Mouse (Mus musculus): ENCODE measurements around the gene Lrrc15. TPM values are rescaled to one million over a fixed set of nuclear protein-coding genes. Genes with fewer than 3 reads are reported as not detected.

Lrrc15 gene
- polyA plus RNA-seq, 1 experiment from 2014 or later, result 1.8 TPM

GRCm38 (mm10) chr16:30273065-30273464 is 10.0 kb downstream of the Lrrc15 start:
- H3K36me3 ChIP-seq, result no peaks in the 10 kb centered on the region
- no peaks in the 10 kb centered on the region for H3K9me3 ChIP-seq
- H3K4me1 ChIP-seq, result peaks cover 33% of the 10 kb centered on the region
- H3K27ac ChIP-seq, result no peak overlapping the region
- H3K4me2 ChIP-seq, result no peak overlapping the region
- WGBS, result 93% methylated on average over 8 of the region's 8 CpGs
- no peak overlapping the region for H3K4me3 ChIP-seq
- no peak for ATAC-seq (ENCODE audit: insufficient number of reproducible peaks, low FRiP score, low TSS enrichment, low read depth)
- no peak overlapping the region for H3K9ac ChIP-seq
- no peaks in the 10 kb centered on the region for H3K27me3 ChIP-seq

- H3K27ac ChIP-seq, result peak overlapping the region; percentile 88
- no peak overlapping the region for H3K4me3 ChIP-seq
- H3K9ac ChIP-seq, result no peak overlapping the region
- H3K4me2 ChIP-seq, result no peak overlapping the region
- H3K9me3 ChIP-seq, result no peaks in the 10 kb centered on the region
- 45% methylated on average over 6 of the region's 6 CpGs for WGBS
- no peaks in the 10 kb centered on the region for H3K36me3 ChIP-seq
- ATAC-seq (ENCODE audit: insufficient number of reproducible peaks, low FRiP score, low TSS enrichment, low read depth), result no peak
- H3K4me1 ChIP-seq, result peaks cover 32% of the 10 kb centered on the region
- no peaks in the 10 kb centered on the region for H3K27me3 ChIP-seq
Observed at GRCm38 (mm10) chr16:30271941-30272595, 11.0 kb downstream of the Lrrc15 start.

- H3K4me2 ChIP-seq, result no peak overlapping the region
- H3K27ac ChIP-seq, result peak overlapping the region; percentile 88
- no peaks in the 10 kb centered on the region for H3K36me3 ChIP-seq
- no peak overlapping the region for H3K9ac ChIP-seq
- no peaks in the 10 kb centered on the region for H3K27me3 ChIP-seq
- peaks cover 32% of the 10 kb centered on the region for H3K4me1 ChIP-seq
- WGBS, result 35% methylated on average over 8 of the region's 8 CpGs
- no peak overlapping the region for H3K4me3 ChIP-seq
- H3K9me3 ChIP-seq, result no peaks in the 10 kb centered on the region
- ATAC-seq (ENCODE audit: insufficient number of reproducible peaks, low FRiP score, low TSS enrichment, low read depth), result peak; percentile 67; the same call in 1 of the 2 replicates
Observed at GRCm38 (mm10) chr16:30271223-30271761, 11.8 kb downstream of the Lrrc15 start.

GRCm38 (mm10) chr16:30267359-30267758 is 15.7 kb downstream of the Lrrc15 start, which contains the start of gene Cpn2:
Gene Cpn2, minus strand, starts transcription at chr16:30267499.
- 66% methylated on average over 5 of the region's 5 CpGs for WGBS
- no peaks in the 10 kb centered on the region for H3K27me3 ChIP-seq
- no peaks in the 10 kb centered on the region for H3K9me3 ChIP-seq
- no peak for ATAC-seq (ENCODE audit: insufficient number of reproducible peaks, low FRiP score, low TSS enrichment, low read depth)
- no peak within 1 kb of the TSS for H3K9ac ChIP-seq
- H3K27ac ChIP-seq, result no peak within 1 kb of the TSS
- H3K4me3 ChIP-seq, result no peak within 1 kb of the TSS
- no peaks in the 10 kb centered on the region for H3K36me3 ChIP-seq
- H3K4me1 ChIP-seq, result peaks cover 24% of the 10 kb centered on the region
- H3K4me2 ChIP-seq, result no peak within 1 kb of the TSS

GRCm38 (mm10) chr16:30266561-30266960 is 16.5 kb downstream of the Lrrc15 start:
- Histone ChIP-seq H3K9me3 (no peaks in the 10 kb centered on the region), H3K36me3 (no peaks in the 10 kb centered on the region), H3K4me2 (no peak overlapping the region), H3K27ac (no peak overlapping the region), H3K4me3 (no peak overlapping the region), H3K27me3 (no peaks in the 10 kb centered on the region), H3K9ac (no peak overlapping the region), H3K4me1 (peaks cover 16% of the 10 kb centered on the region)
- 76% methylated on average over 5 of the region's 5 CpGs for WGBS
- no peak for ATAC-seq (ENCODE audit: insufficient number of reproducible peaks, low FRiP score, low TSS enrichment, low read depth)

- 65% methylated on average over 4 of the region's 4 CpGs for WGBS
- Histone ChIP-seq H3K27me3 (no peaks in the 10 kb centered on the region), H3K4me1 (0 out of 2 replicates have a peak, but pooled peaks cover 7% of the 10 kb centered on the region), H3K27ac (no peak overlapping the region), H3K9me3 (no peaks in the 10 kb centered on the region), H3K9ac (no peak overlapping the region), H3K4me2 (no peak overlapping the region), H3K36me3 (no peaks in the 10 kb centered on the region), H3K4me3 (no peak overlapping the region)
- ATAC-seq (ENCODE audit: insufficient number of reproducible peaks, low FRiP score, low TSS enrichment, low read depth), result no peak
Observed at GRCm38 (mm10) chr16:30265611-30266010, 17.4 kb downstream of the Lrrc15 start.

GRCm38 (mm10) chr16:30263156-30263555 is 19.9 kb downstream of the Lrrc15 start:
- H3K9me3 ChIP-seq, result no peaks in the 10 kb centered on the region
- H3K4me1 ChIP-seq, result 0 out of 2 replicates have a peak, but pooled peaks cover 2% of the 10 kb centered on the region
- no peak overlapping the region for H3K4me3 ChIP-seq
- no peak overlapping the region for H3K9ac ChIP-seq
- H3K27me3 ChIP-seq, result no peaks in the 10 kb centered on the region
- no peaks in the 10 kb centered on the region for H3K36me3 ChIP-seq
- H3K4me2 ChIP-seq, result no peak overlapping the region
- 51% methylated on average over 4 of the region's 4 CpGs for WGBS
- no peak overlapping the region for H3K27ac ChIP-seq
- ATAC-seq (ENCODE audit: insufficient number of reproducible peaks, low FRiP score, low TSS enrichment, low read depth), result no peak

- no peak for ATAC-seq (ENCODE audit: insufficient number of reproducible peaks, low FRiP score, low TSS enrichment, low read depth)
- WGBS, result 2% methylated on average over 2 of the region's 2 CpGs
- no peak overlapping the region for H3K4me3 ChIP-seq
- no peaks in the 10 kb centered on the region for H3K27me3 ChIP-seq
- no peak overlapping the region for H3K9ac ChIP-seq
- H3K27ac ChIP-seq, result no peak overlapping the region
- H3K36me3 ChIP-seq, result no peaks in the 10 kb centered on the region
- 0 out of 2 replicates have a peak, but pooled peaks cover 2% of the 10 kb centered on the region for H3K4me1 ChIP-seq
- H3K4me2 ChIP-seq, result no peak overlapping the region
- no peaks in the 10 kb centered on the region for H3K9me3 ChIP-seq
Observed at GRCm38 (mm10) chr16:30262664-30263063, 20.4 kb downstream of the Lrrc15 start.

GRCm38 (mm10) chr16:30262157-30262556 is 20.9 kb downstream of the Lrrc15 start:
- ATAC-seq (ENCODE audit: insufficient number of reproducible peaks, low FRiP score, low TSS enrichment, low read depth), result no peak
- H3K4me2 ChIP-seq, result no peak overlapping the region
- no peaks in the 10 kb centered on the region for H3K9me3 ChIP-seq
- WGBS, result 83% methylated on average over 10 of the region's 10 CpGs
- no peak overlapping the region for H3K4me3 ChIP-seq
- 0 out of 2 replicates have a peak, but pooled peaks cover 2% of the 10 kb centered on the region for H3K4me1 ChIP-seq
- no peaks in the 10 kb centered on the region for H3K36me3 ChIP-seq
- no peak overlapping the region for H3K27ac ChIP-seq
- H3K9ac ChIP-seq, result no peak overlapping the region
- H3K27me3 ChIP-seq, result no peaks in the 10 kb centered on the region

GRCm38 (mm10) chr16:30261341-30261740 is 21.7 kb downstream of the Lrrc15 start:
- Histone ChIP-seq H3K9ac (no peak overlapping the region), H3K4me3 (no peak overlapping the region), H3K36me3 (no peaks in the 10 kb centered on the region), H3K4me1 (0 out of 2 replicates have a peak, but pooled peaks cover 2% of the 10 kb centered on the region), H3K9me3 (no peaks in the 10 kb centered on the region), H3K27ac (no peak overlapping the region), H3K4me2 (no peak overlapping the region), H3K27me3 (no peaks in the 10 kb centered on the region)
- ATAC-seq (ENCODE audit: insufficient number of reproducible peaks, low FRiP score, low TSS enrichment, low read depth), result no peak
- WGBS, result 89% methylated on average over 9 of the region's 9 CpGs

GRCm38 (mm10) chr16:30260012-30260635 is 22.9 kb downstream of the Lrrc15 start:
- Histone ChIP-seq H3K9me3 (no peaks in the 10 kb centered on the region), H3K27ac (no peak overlapping the region), H3K4me2 (no peak overlapping the region), H3K27me3 (no peaks in the 10 kb centered on the region), H3K4me1 (peaks cover 2% of the 10 kb centered on the region; the same call in 1 of the 2 replicates), H3K4me3 (no peak overlapping the region), H3K9ac (no peak overlapping the region), H3K36me3 (no peaks in the 10 kb centered on the region)
- ATAC-seq (ENCODE audit: insufficient number of reproducible peaks, low FRiP score, low TSS enrichment, low read depth), result no peak
- WGBS, result 84% methylated on average over 15 of the region's 15 CpGs

GRCm38 (mm10) chr16:30259444-30259843 is 23.6 kb downstream of the Lrrc15 start:
- 77% methylated on average over 10 of the region's 10 CpGs for WGBS
- Histone ChIP-seq H3K27me3 (no peaks in the 10 kb centered on the region), H3K4me1 (peaks cover 4% of the 10 kb centered on the region; the same call in 1 of the 2 replicates), H3K36me3 (no peaks in the 10 kb centered on the region), H3K4me2 (no peak overlapping the region), H3K9me3 (no peaks in the 10 kb centered on the region), H3K27ac (no peak overlapping the region), H3K9ac (no peak overlapping the region), H3K4me3 (no peak overlapping the region)
- no peak for ATAC-seq (ENCODE audit: insufficient number of reproducible peaks, low FRiP score, low TSS enrichment, low read depth)

Measured in limb, embryonic 15.5 days (tissue).